Mouse (Mus musculus) C2C12 (cell line): ENCODE data around the gene Mapkap1.

Experiments
- CEBPB ChIP-seq: IDR thresholded peaks from one replicate; pipeline ENCODE4 v1.6.1; 2011; ENCODE audit warnings: low read depth, mild to moderate bottlenecking, control low read depth, moderate library complexity
- CTCF ChIP-seq: IDR thresholded peaks from one replicate; pipeline ENCODE4 v1.5.1; 2011; ENCODE audit not compliant: control insufficient read depth, insufficient read depth, insufficient read length
- FOSL1 ChIP-seq: IDR thresholded peaks from one replicate; pipeline ENCODE4 v1.8.0; 2011; ENCODE audit warnings: mild to moderate bottlenecking, low read length; ENCODE audit not compliant: poor library complexity, insufficient read depth, severe bottlenecking
- MAX ChIP-seq: IDR thresholded peaks from one replicate; pipeline ENCODE4 v1.6.1; 2011; ENCODE audit warnings: mild to moderate bottlenecking, control low read depth
- USF1 ChIP-seq: IDR thresholded peaks from one replicate; pipeline ENCODE4 v1.6.1; 2011; ENCODE audit warnings: low read depth, mild to moderate bottlenecking, control low read depth, moderate library complexity

- TF ChIP-seq CTCF (no peak), MAX (no peak), FOSL1 (no peak), USF1 (no peak), CEBPB (no peak)
Measured at GRCm38 (mm10) chr2:34367024-34367423, 39.5 kb upstream of the Mapkap1 start.
